Comparison of ENCODE assay signal across 11 mouse cellular contexts in genomic region chr17:29122817-29123216, GRCm38 (mm10). TPM values are rescaled to one million over a fixed set of nuclear protein-coding genes. Genes with fewer than 3 reads are reported as not detected.
DNase-seq lines count a peak whose midpoint lies in the region; ATAC-seq and TF ChIP-seq lines count a peak whose summit lies in the region.
"Had no signal": no experiment of that assay in that cellular context is flagged by ENCODE, and none has a peak within 500 bp of the region (broad histone marks: within the 10 kb centered on the region; RNA-seq: fewer than 3 reads in every experiment).

No protein-coding gene starts in this region.

- TF ChIP-seq CTCF in Patski (IDR thresholded peaks at IDR 0.05) = no peak

- no peaks in the 10 kb centered on the region for H3K27me3 ChIP-seq in limb, embryonic 14.5 days (ENCODE audit: control insufficient read depth, insufficient read depth, low read length)
- no peaks in the 10 kb centered on the region for H3K27me3 ChIP-seq in limb, embryonic 10.5 days (ENCODE audit: low read depth, poor library complexity, severe bottlenecking)
- H3K27me3 ChIP-seq in Patski = no peaks in the 10 kb centered on the region
- no peaks in the 10 kb centered on the region for H3K27me3 ChIP-seq in intestine, embryonic 14.5 days (replicated peaks; ENCODE audit: control insufficient read depth, insufficient read depth, low read length)
- no peaks in the 10 kb centered on the region for H3K27me3 ChIP-seq in embryonic facial prominence, embryonic 10.5 days (replicated peaks; ENCODE audit: low read depth, poor library complexity, severe bottlenecking)

- H3K4me1 ChIP-seq in limb, embryonic 14.5 days (ENCODE audit: control insufficient read depth, insufficient read depth, low read length) = peaks cover 8% of the 10 kb centered on the region; the same call in 1 of the 2 replicates
- peaks cover 11% of the 10 kb centered on the region for H3K4me1 ChIP-seq in limb, embryonic 10.5 days
- peaks cover 12% of the 10 kb centered on the region for H3K4me1 ChIP-seq in intestine, embryonic 14.5 days (replicated peaks; ENCODE audit: control insufficient read depth, insufficient read depth, low read length)
- H3K4me1 ChIP-seq in embryonic facial prominence, embryonic 10.5 days = peaks cover 10% of the 10 kb centered on the region; the same call in 1 of the 2 replicates
- H3K4me1 ChIP-seq: hindbrain, embryonic 12.5 days had no signal

- POLR2A ChIA-PET in Patski (lab: Charles Lee) = no interaction called here

- no peaks in the 10 kb centered on the region for H3K36me3 ChIP-seq in limb, embryonic 14.5 days (ENCODE audit: control insufficient read depth, insufficient read depth, low read length)
- H3K36me3 ChIP-seq in limb, embryonic 10.5 days = no peaks in the 10 kb centered on the region
- H3K36me3 ChIP-seq in intestine, embryonic 14.5 days (ENCODE audit: control insufficient read depth, insufficient read depth, low read length) = no peaks in the 10 kb centered on the region
- no peaks in the 10 kb centered on the region for H3K36me3 ChIP-seq in embryonic facial prominence, embryonic 10.5 days (replicated peaks)
- H3K36me3 ChIP-seq: hindbrain, embryonic 12.5 days had no signal

- in situ Hi-C loops in Patski (cut with MboI; ENCODE audit: low pct_unique_long_range_greater_than_20kb) = no loop called here

- CTCF ChIA-PET in Patski (lab: Charles Lee) = interaction anchor here (0.8 to 1.3 kb wide), 3 partner anchors 29 to 124 kb away, joined by 3 to 5 read pairs (median 4); no protein-coding TSS in a partner anchor

- no peaks in the 10 kb centered on the region for H3K9me3 ChIP-seq in limb, embryonic 14.5 days (ENCODE audit: control insufficient read depth, low read length)
- no peaks in the 10 kb centered on the region for H3K9me3 ChIP-seq in limb, embryonic 10.5 days (replicated peaks)
- H3K9me3 ChIP-seq in intestine, embryonic 14.5 days (ENCODE audit: control insufficient read depth, low read length) = no peaks in the 10 kb centered on the region
- no peaks in the 10 kb centered on the region for H3K9me3 ChIP-seq in embryonic facial prominence, embryonic 10.5 days
- H3K9me3 ChIP-seq: hindbrain, embryonic 12.5 days had no signal

- 62% methylated on average over 6 of the region's 6 CpGs for WGBS in limb, embryonic 14.5 days
- 86% methylated on average over 6 of the region's 6 CpGs for WGBS in limb, embryonic 10.5 days
- WGBS in intestine, embryonic 14.5 days = 46% methylated on average over 6 of the region's 6 CpGs
- WGBS in embryonic facial prominence, embryonic 10.5 days = 87% methylated on average over 6 of the region's 6 CpGs

- H3K4me3 ChIP-seq in limb, embryonic 14.5 days (replicated peaks; ENCODE audit: low read length) = no peak overlapping the region
- H3K4me3 ChIP-seq in limb, embryonic 10.5 days = no peak overlapping the region
- H3K4me3 ChIP-seq in intestine, embryonic 14.5 days (ENCODE audit: low read depth, low read length) = no peak overlapping the region
- H3K4me3 ChIP-seq in embryonic facial prominence, embryonic 10.5 days = no peak overlapping the region
- H3K4me3 ChIP-seq: hindbrain, embryonic 12.5 days; left cerebral cortex, adult 2 months had no signal

- DNase-seq in limb, embryonic 14.5 days (ENCODE audit: low spot score) = peak; percentile 62
- no peak for DNase-seq in limb, embryonic 10.5 days (ENCODE audit: low spot score)
- peak; percentile 94 for DNase-seq in Patski (ENCODE audit: low read depth, low spot score)
- no peak for DNase-seq in intestine, embryonic 14.5 days (ENCODE audit: low spot score)
- peak; percentile 88 to 90 for DNase-seq in kidney, postnatal 25 days
- no peak for DNase-seq in embryonic facial prominence, embryonic 10.5 days (ENCODE audit: low spot score)
- DNase-seq in layer of hippocampus, adult 9-11 months = no peak
- DNase-seq in cerebellum, postnatal 14 days = no peak
- DNase-seq: cerebellum, adult 11 months had no signal

- H3K4me2 ChIP-seq in limb, embryonic 14.5 days (replicated peaks; ENCODE audit: low read depth, low read length, severe bottlenecking) = no peak overlapping the region
- H3K4me2 ChIP-seq in intestine, embryonic 14.5 days (ENCODE audit: low read length) = no peak overlapping the region
- H3K4me2 ChIP-seq: hindbrain, embryonic 12.5 days had no signal

- no peak for TF ChIP-seq POLR2A in limb, embryonic 14.5 days (IDR thresholded peaks at IDR 0.05; ENCODE audit: borderline replicate concordance, extremely low read depth, insufficient read depth, insufficient read length)

- no peak overlapping the region for H3K27ac ChIP-seq in limb, embryonic 14.5 days (replicated peaks; ENCODE audit: low read depth, low read length)
- H3K27ac ChIP-seq in limb, embryonic 10.5 days = no peak overlapping the region
- peak overlapping the region; percentile 33; the same call in 1 of the 2 replicates for H3K27ac ChIP-seq in intestine, embryonic 14.5 days (ENCODE audit: low read depth)
- no peak overlapping the region for H3K27ac ChIP-seq in embryonic facial prominence, embryonic 10.5 days (replicated peaks)
- H3K27ac ChIP-seq: hindbrain, embryonic 12.5 days; left cerebral cortex, adult 2 months had no signal

- H3K9ac ChIP-seq in limb, embryonic 14.5 days (ENCODE audit: low read depth, low read length, severe bottlenecking) = no peak overlapping the region
- no peak overlapping the region for H3K9ac ChIP-seq in intestine, embryonic 14.5 days (ENCODE audit: low read length)
- H3K9ac ChIP-seq: hindbrain, embryonic 12.5 days had no signal

- no peak for ATAC-seq in limb, embryonic 14.5 days (ENCODE audit: low FRiP score, low read depth)
- no peak for ATAC-seq in Patski
- no peak for ATAC-seq in intestine, embryonic 14.5 days (replicated peaks; ENCODE audit: low FRiP score, low TSS enrichment, low read depth)

RNA-seq across cellular contexts. Expression of gene Rab44, which starts 8.9 kb away (rescaled TPM):
- 2.4 and 2.8 TPM in 2 replicates for polyA plus RNA-seq in limb, embryonic 14.5 days (2012; rRNA removed)
- polyA plus RNA-seq in limb, embryonic 14.5 days (2014; fragmentation: Nextera tagmentation; extraction: Ambion mirVana) = 1.4 and 1.5 TPM in 2 replicates
- polyA plus RNA-seq in limb, embryonic 10.5 days (2016; fragmentation: Nextera tagmentation; extraction: Ambion mirVana) = 0.11 and 0.26 TPM in 2 replicates
- polyA plus RNA-seq in Patski (2021) = 0.04 TPM
- polyA plus RNA-seq in intestine, embryonic 14.5 days (2014; fragmentation: Nextera tagmentation; extraction: Ambion mirVana) = 0.26 and 0.71 TPM in 2 replicates
- 0.09 and 0.21 TPM in 2 replicates for polyA plus RNA-seq in embryonic facial prominence, embryonic 10.5 days (2016; fragmentation: Nextera tagmentation; extraction: Ambion mirVana)

RNA-seq across cellular contexts. Expression of gene Cdkn1a, which starts 32.0 kb away (rescaled TPM):
- polyA plus RNA-seq in limb, embryonic 14.5 days (2012; rRNA removed) = 61.6 and 63.6 TPM in 2 replicates
- 114 and 164 TPM in 2 replicates for polyA plus RNA-seq in limb, embryonic 14.5 days (2014; fragmentation: Nextera tagmentation; extraction: Ambion mirVana)
- 22.2 and 28.8 TPM in 2 replicates for polyA plus RNA-seq in limb, embryonic 10.5 days (2016; fragmentation: Nextera tagmentation; extraction: Ambion mirVana)
- 29.0 TPM for polyA plus RNA-seq in Patski (2021)
- 55.5 and 75.7 TPM in 2 replicates for polyA plus RNA-seq in intestine, embryonic 14.5 days (2014; fragmentation: Nextera tagmentation; extraction: Ambion mirVana)
- 26.0 and 27.5 TPM in 2 replicates for polyA plus RNA-seq in embryonic facial prominence, embryonic 10.5 days (2016; fragmentation: Nextera tagmentation; extraction: Ambion mirVana)

Comparison
In these comparisons a context has a peak if more than half of its experiments do, and no peak if none do; other contexts are left out.
1. DNase-seq: peak in limb, embryonic 14.5 days (single experiment), Patski (single experiment) and kidney, postnatal 25 days (2 of 2); none in limb, embryonic 10.5 days (single experiment), intestine, embryonic 14.5 days (single experiment), embryonic facial prominence, embryonic 10.5 days (single experiment), layer of hippocampus, adult 9-11 months (single experiment) and cerebellum, postnatal 14 days (0 of 2).